Mouse (Mus musculus): ENCODE measurements around the gene Stk32c. TPM values are rescaled to one million over a fixed set of nuclear protein-coding genes. Genes with fewer than 3 reads are reported as not detected.
A peak's percentile ranks its signal among the peaks of the same experiment; 100 is the strongest.

Stk32c gene
- 0.06 and 0.07 TPM in 2 replicates for polyA plus RNA-seq (2015; fragmentation: Nextera tagmentation; extraction: Ambion mirVana)

- ATAC-seq (replicated peaks; ENCODE audit: extremely low read depth, insufficient read depth, low FRiP score): peak; percentile 97
- 2% methylated on average over 53 of the region's 53 CpGs for WGBS
- peak within 1 kb of the TSS; percentile 68 for H3K4me3 ChIP-seq (ENCODE audit: low read length)
- H3K36me3 ChIP-seq (ENCODE audit: control insufficient read depth, insufficient read depth): no peaks in the 10 kb centered on the region
- peaks cover 16% of the 10 kb centered on the region for H3K4me1 ChIP-seq (ENCODE audit: control insufficient read depth, insufficient read depth, low read length)
- H3K9ac ChIP-seq (ENCODE audit: low read length): peak within 1 kb of the TSS; percentile 87
- no peaks in the 10 kb centered on the region for H3K9me3 ChIP-seq (replicated peaks; ENCODE audit: control insufficient read depth, low read length)
- peak within 1 kb of the TSS; percentile 76 for H3K4me2 ChIP-seq (ENCODE audit: low read depth, low read length)
- peak within 1 kb of the TSS; percentile 87 for H3K27ac ChIP-seq (ENCODE audit: low read length)
- H3K27me3 ChIP-seq (ENCODE audit: control insufficient read depth, insufficient read depth, low read length): no peaks in the 10 kb centered on the region
These were observed at the start of gene Stk32c, which contains the start of gene Lrrc27 for GRCm38 (mm10) chr7:139212754-139213745. Gene Stk32c (minus strand): TSS chr7:139213307. Gene Lrrc27 (plus strand): TSS chr7:139212988.

GRCm38 (mm10) chr7:139257752-139258542 lies 44.8 kb upstream of the Stk32c start:
- Histone ChIP-seq H3K27ac (ENCODE audit: low read length) (peak overlapping the region; percentile 33; the same call in 1 of the 2 replicates), H3K9ac (ENCODE audit: low read length) (no peak overlapping the region), H3K36me3 (ENCODE audit: control insufficient read depth, insufficient read depth) (peaks cover 26% of the 10 kb centered on the region), H3K4me3 (ENCODE audit: low read length) (no peak overlapping the region), H3K9me3 (replicated peaks; ENCODE audit: control insufficient read depth, low read length) (peaks cover 7% of the 10 kb centered on the region), H3K27me3 (ENCODE audit: control insufficient read depth, insufficient read depth, low read length) (no peaks in the 10 kb centered on the region), H3K4me2 (ENCODE audit: low read depth, low read length) (no peak overlapping the region), H3K4me1 (ENCODE audit: control insufficient read depth, insufficient read depth, low read length) (peaks cover 23% of the 10 kb centered on the region)
- WGBS: 47% methylated on average over 10 of the region's 10 CpGs
- no peak for ATAC-seq (replicated peaks; ENCODE audit: extremely low read depth, insufficient read depth, low FRiP score)

DNA sequence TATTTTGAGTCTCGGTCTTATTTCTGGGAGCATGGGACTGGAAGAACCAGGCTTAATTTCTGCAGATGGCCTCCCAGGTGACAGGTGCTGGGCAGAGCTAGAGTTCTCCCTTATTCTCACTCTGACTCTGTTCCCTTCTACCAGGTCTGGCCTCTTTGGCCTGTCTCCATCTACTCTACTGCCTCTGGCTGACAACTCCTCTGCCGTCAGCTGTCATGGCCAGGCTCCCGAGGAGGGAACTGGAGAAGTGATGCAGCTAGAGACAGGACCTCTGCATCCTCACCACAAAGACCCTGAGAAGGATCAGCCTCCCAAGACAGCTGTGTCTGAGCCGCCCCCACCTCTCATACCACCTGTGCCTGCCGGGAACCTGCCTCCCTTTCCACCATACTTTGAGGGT lies 41.5 kb upstream of the Stk32c start:
- Histone ChIP-seq H3K27me3 (ENCODE audit: control insufficient read depth, insufficient read depth, low read length) (no peaks in the 10 kb centered on the region), H3K27ac (ENCODE audit: low read length) (no peak overlapping the region), H3K4me3 (ENCODE audit: low read length) (no peak overlapping the region), H3K9me3 (replicated peaks; ENCODE audit: control insufficient read depth, low read length) (no peaks in the 10 kb centered on the region), H3K36me3 (ENCODE audit: control insufficient read depth, insufficient read depth) (peaks cover 18% of the 10 kb centered on the region), H3K4me1 (ENCODE audit: control insufficient read depth, insufficient read depth, low read length) (peaks cover 54% of the 10 kb centered on the region), H3K4me2 (ENCODE audit: low read depth, low read length) (no peak overlapping the region), H3K9ac (ENCODE audit: low read length) (no peak overlapping the region)
- 74% methylated on average over 5 of the region's 5 CpGs for WGBS
- ATAC-seq (replicated peaks; ENCODE audit: extremely low read depth, insufficient read depth, low FRiP score): no peak

DNA sequence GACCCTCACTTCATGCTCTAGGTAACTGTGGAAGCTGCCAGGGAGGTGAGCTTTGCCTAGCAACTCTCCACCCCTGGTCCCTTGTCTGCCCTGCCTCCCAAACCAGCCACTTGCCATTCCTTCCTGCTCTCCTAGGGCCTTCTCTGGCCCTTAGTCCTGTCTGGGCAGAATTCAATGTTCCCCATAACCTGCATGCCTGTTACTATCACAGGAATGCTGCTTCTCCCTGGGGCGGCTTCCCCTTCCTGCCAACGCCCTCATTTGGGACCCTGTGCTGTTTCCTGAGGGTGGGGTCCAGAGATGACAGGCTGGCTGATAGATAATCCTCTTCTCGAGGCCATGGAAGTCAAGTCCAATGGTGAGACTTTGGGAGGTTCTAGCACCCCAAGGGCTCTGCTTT lies 40.4 kb upstream of the Stk32c start:
- 48% methylated on average over 3 of the region's 3 CpGs for WGBS
- H3K4me2 ChIP-seq (ENCODE audit: low read depth, low read length): no peak overlapping the region

GRCm38 (mm10) chr7:139252986-139253385 lies 39.9 kb upstream of the Stk32c start:
- Histone ChIP-seq H3K4me2 (ENCODE audit: low read depth, low read length) (no peak overlapping the region), H3K9ac (ENCODE audit: low read length) (peak overlapping the region; percentile 33; the same call in 1 of the 2 replicates), H3K36me3 (ENCODE audit: control insufficient read depth, insufficient read depth) (peaks cover 18% of the 10 kb centered on the region), H3K4me1 (ENCODE audit: control insufficient read depth, insufficient read depth, low read length) (peaks cover 54% of the 10 kb centered on the region), H3K9me3 (replicated peaks; ENCODE audit: control insufficient read depth, low read length) (no peaks in the 10 kb centered on the region), H3K4me3 (ENCODE audit: low read length) (no peak overlapping the region), H3K27ac (ENCODE audit: low read length) (peak overlapping the region; percentile 44), H3K27me3 (ENCODE audit: control insufficient read depth, insufficient read depth, low read length) (no peaks in the 10 kb centered on the region)
- ATAC-seq (replicated peaks; ENCODE audit: extremely low read depth, insufficient read depth, low FRiP score): no peak
- 35% methylated on average over 9 of the region's 9 CpGs for WGBS

More for the DNA sequence above, 40.4 kb upstream of the Stk32c start:
- H3K4me1 ChIP-seq (ENCODE audit: control insufficient read depth, insufficient read depth, low read length): peaks cover 59% of the 10 kb centered on the region
- H3K27me3 ChIP-seq (ENCODE audit: control insufficient read depth, insufficient read depth, low read length): no peaks in the 10 kb centered on the region
- peak overlapping the region; percentile 44 for H3K27ac ChIP-seq (ENCODE audit: low read length)
- H3K36me3 ChIP-seq (ENCODE audit: control insufficient read depth, insufficient read depth): peaks cover 18% of the 10 kb centered on the region
- H3K4me3 ChIP-seq (ENCODE audit: low read length): no peak overlapping the region
- H3K9ac ChIP-seq (ENCODE audit: low read length): 0 out of 2 replicates have a peak overlapping the region, but pooled peaks have one; percentile 33
- H3K9me3 ChIP-seq (replicated peaks; ENCODE audit: control insufficient read depth, low read length): no peaks in the 10 kb centered on the region
- no peak for ATAC-seq (replicated peaks; ENCODE audit: extremely low read depth, insufficient read depth, low FRiP score)

DNA sequence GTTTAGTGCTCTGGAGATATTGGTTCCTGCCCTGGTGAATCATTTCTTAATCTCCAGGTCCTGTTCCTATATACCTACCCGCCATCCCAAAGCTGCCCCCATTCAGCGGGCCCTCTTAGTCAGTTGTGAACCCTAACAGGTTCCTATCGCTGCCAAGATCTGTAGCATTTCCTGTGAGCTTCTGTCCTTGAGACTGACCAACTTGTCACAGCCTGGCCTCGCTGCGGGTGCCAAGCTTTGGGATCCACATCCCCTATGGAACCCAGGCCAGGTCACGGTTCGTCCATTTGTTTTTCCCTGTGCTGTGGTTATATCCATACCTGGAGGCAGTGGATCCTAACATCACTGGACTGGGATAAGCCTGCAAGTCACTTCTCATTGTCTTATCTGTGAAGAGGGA lies 39.5 kb upstream of the Stk32c start:
- Histone ChIP-seq H3K36me3 (ENCODE audit: control insufficient read depth, insufficient read depth) (peaks cover 18% of the 10 kb centered on the region), H3K4me2 (ENCODE audit: low read depth, low read length) (no peak overlapping the region), H3K9ac (ENCODE audit: low read length) (no peak overlapping the region), H3K27ac (ENCODE audit: low read length) (no peak overlapping the region), H3K27me3 (ENCODE audit: control insufficient read depth, insufficient read depth, low read length) (no peaks in the 10 kb centered on the region), H3K4me1 (ENCODE audit: control insufficient read depth, insufficient read depth, low read length) (peaks cover 52% of the 10 kb centered on the region), H3K9me3 (replicated peaks; ENCODE audit: control insufficient read depth, low read length) (no peaks in the 10 kb centered on the region), H3K4me3 (ENCODE audit: low read length) (no peak overlapping the region)
- WGBS: 81% methylated on average over 7 of the region's 7 CpGs
- ATAC-seq (replicated peaks; ENCODE audit: extremely low read depth, insufficient read depth, low FRiP score): no peak

DNA sequence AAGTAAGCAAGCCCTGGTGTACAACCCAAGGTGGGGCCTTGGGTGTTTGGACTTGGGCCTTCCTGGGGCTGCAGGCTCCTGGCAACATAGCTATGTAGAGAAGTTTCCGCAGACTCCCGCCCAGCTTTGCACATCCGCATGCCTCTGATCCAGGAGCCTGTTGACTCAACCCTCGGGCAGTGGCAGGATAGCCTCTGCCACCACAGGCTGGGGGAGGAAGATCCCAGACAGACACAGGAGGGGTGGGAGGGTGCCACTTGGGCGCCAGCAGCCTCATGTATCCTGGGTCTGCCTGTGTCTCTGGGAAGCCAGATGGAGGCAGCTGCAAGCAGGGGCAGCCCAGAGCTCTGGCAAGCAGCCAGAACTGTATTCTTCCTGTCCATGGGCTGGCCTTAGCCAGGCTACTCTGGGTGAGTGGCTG lies 38.8 kb upstream of the Stk32c start:
- peak overlapping the region; percentile 23 for H3K9ac ChIP-seq (ENCODE audit: low read length)
- H3K4me2 ChIP-seq (ENCODE audit: low read depth, low read length): no peak overlapping the region

GRCm38 (mm10) chr7:139249406-139250210 lies 36.5 kb upstream of the Stk32c start:
- no peak for ATAC-seq (replicated peaks; ENCODE audit: extremely low read depth, insufficient read depth, low FRiP score)
- H3K4me1 ChIP-seq (ENCODE audit: control insufficient read depth, insufficient read depth, low read length): peaks cover 60% of the 10 kb centered on the region
- H3K36me3 ChIP-seq (ENCODE audit: control insufficient read depth, insufficient read depth): no peaks in the 10 kb centered on the region
- peak overlapping the region; percentile 91 for H3K4me2 ChIP-seq (ENCODE audit: low read depth, low read length)
- no peaks in the 10 kb centered on the region for H3K27me3 ChIP-seq (ENCODE audit: control insufficient read depth, insufficient read depth, low read length)
- H3K4me3 ChIP-seq (ENCODE audit: low read length): peak overlapping the region; percentile 63
- no peaks in the 10 kb centered on the region for H3K9me3 ChIP-seq (replicated peaks; ENCODE audit: control insufficient read depth, low read length)
- WGBS: 28% methylated on average over 7 of the region's 7 CpGs
- H3K9ac ChIP-seq (ENCODE audit: low read length): peak overlapping the region; percentile 83
- peak overlapping the region; percentile 8; the same call in 1 of the 2 replicates for H3K27ac ChIP-seq (ENCODE audit: low read length)

More for the DNA sequence above, 38.8 kb upstream of the Stk32c start:
- Histone ChIP-seq H3K4me3 (ENCODE audit: low read length) (no peak overlapping the region), H3K27me3 (ENCODE audit: control insufficient read depth, insufficient read depth, low read length) (no peaks in the 10 kb centered on the region), H3K27ac (ENCODE audit: low read length) (peak overlapping the region; percentile 55), H3K36me3 (ENCODE audit: control insufficient read depth, insufficient read depth) (peaks cover 18% of the 10 kb centered on the region), H3K4me1 (ENCODE audit: control insufficient read depth, insufficient read depth, low read length) (peaks cover 56% of the 10 kb centered on the region), H3K9me3 (replicated peaks; ENCODE audit: control insufficient read depth, low read length) (no peaks in the 10 kb centered on the region)
- no peak for ATAC-seq (replicated peaks; ENCODE audit: extremely low read depth, insufficient read depth, low FRiP score)
- WGBS: 29% methylated on average over 5 of the region's 5 CpGs
